Comparison of ENCODE assay signal across 8 mouse cellular contexts in the genomic region with DNA sequence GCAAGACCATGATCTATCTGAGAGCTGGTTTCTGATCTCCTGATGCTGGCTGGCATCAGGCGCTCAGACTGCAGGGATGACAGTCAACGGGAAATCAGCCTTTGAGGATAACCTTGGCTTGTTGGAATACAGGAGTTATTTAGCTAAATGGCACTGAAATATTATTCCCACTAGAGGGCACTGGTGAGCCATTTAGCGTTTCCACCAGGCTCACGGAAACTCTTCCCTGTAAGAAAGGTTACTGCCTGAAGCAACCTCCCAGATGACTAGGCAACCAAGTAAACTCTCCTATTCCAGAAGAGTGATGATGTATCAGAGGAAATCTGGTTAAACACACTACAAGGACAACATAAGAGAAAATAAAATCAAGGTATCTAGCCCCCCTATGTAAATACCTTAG. TPM values are rescaled to one million over a fixed set of nuclear protein-coding genes. Genes with fewer than 3 reads are reported as not detected.
DNase-seq lines count a peak whose midpoint lies in the region; ATAC-seq and TF ChIP-seq lines count a peak whose summit lies in the region.

No protein-coding gene starts in this region.

- ATAC-seq in liver, embryonic 11.5 days (replicated peaks; ENCODE audit: low FRiP score) = no peak
- ATAC-seq in megakaryocyte-erythroid progenitor cell, adult 5-6 weeks (replicated peaks; ENCODE audit: low FRiP score, low TSS enrichment, poor library complexity, severe bottlenecking) = peak; percentile 77

- no peak overlapping the region for H3K4me2 ChIP-seq in liver, embryonic 11.5 days

- TF ChIP-seq CTCF in liver, adult 2 months (IDR thresholded peaks at IDR 0.05; ENCODE audit: low read depth, low read length) = peak; percentile 52

- H3K9me3 ChIP-seq in liver, embryonic 11.5 days (ENCODE audit: control insufficient read depth, low read length) = no peaks in the 10 kb centered on the region

- peak; percentile 75 for DNase-seq in liver, adult 2 months (ENCODE audit: extremely low read depth, low read depth, low spot score)
- DNase-seq in liver, embryonic 11.5 days (ENCODE audit: low spot score) = no peak
- peak; percentile 51 to 74 for DNase-seq in adrenal gland, adult 18-20 months (ENCODE audit: low spot score in 2 of 2)
- peak; percentile 87 for DNase-seq in embryo, embryonic 11 days
- peak; percentile 31 for DNase-seq in heart, postnatal 25 days (ENCODE audit: low spot score)
- peak; percentile 34 to 56 for DNase-seq in layer of hippocampus, postnatal 25 days (ENCODE audit: extremely low spot score in 1 of 2, low spot score in 1 of 2)
- DNase-seq in spleen, postnatal 4 days (ENCODE audit: low spot score in 2 of 2) = peak; percentile 67 to 81

- H3K27me3 ChIP-seq in liver, adult 2 months (ENCODE audit: control insufficient read depth, insufficient read depth, low read length) = no peaks in the 10 kb centered on the region
- no peaks in the 10 kb centered on the region for H3K27me3 ChIP-seq in liver, embryonic 11.5 days (replicated peaks; ENCODE audit: control insufficient read depth, insufficient read depth, low read length)

- H3K79me2 ChIP-seq in liver, adult 2 months (ENCODE audit: control insufficient read depth, insufficient read depth, low read length) = no peaks in the 10 kb centered on the region

- peaks cover 16% of the 10 kb centered on the region for H3K4me1 ChIP-seq in liver, adult 2 months (ENCODE audit: control insufficient read depth, insufficient read depth, low read length)
- peaks cover 2% of the 10 kb centered on the region for H3K4me1 ChIP-seq in liver, embryonic 11.5 days (replicated peaks; ENCODE audit: control insufficient read depth, insufficient read depth, low read length)

- no peaks in the 10 kb centered on the region for H3K36me3 ChIP-seq in liver, adult 2 months (ENCODE audit: control insufficient read depth, insufficient read depth, low read length)
- H3K36me3 ChIP-seq in liver, embryonic 11.5 days (ENCODE audit: control insufficient read depth, insufficient read depth, low read length) = no peaks in the 10 kb centered on the region

- TF ChIP-seq POLR2A in liver, adult 2 months (IDR thresholded peaks at IDR 0.05; ENCODE audit: extremely low read depth, insufficient read depth, low read length) = no peak

- no peak overlapping the region for H3K27ac ChIP-seq in liver, adult 2 months (replicated peaks; ENCODE audit: insufficient read depth, low read depth, low read length)
- H3K27ac ChIP-seq in liver, embryonic 11.5 days (ENCODE audit: low read depth, low read length) = no peak overlapping the region

- H3K9ac ChIP-seq in liver, adult 2 months (ENCODE audit: low read depth, low read length) = no peak overlapping the region
- no peak overlapping the region for H3K9ac ChIP-seq in liver, embryonic 11.5 days (ENCODE audit: low read depth, low read length)

- intact Hi-C loops in heart, postnatal 25 days (cut with DNase I) = loop anchor here (1.0 to 10.0 kb wide), 5 partner anchors 37 to 302 kb away; partner anchors contain the start of gene Spocd1

- no peak overlapping the region for H3K4me3 ChIP-seq in liver, adult 2 months (ENCODE audit: insufficient read depth, low read depth, low read length)
- no peak overlapping the region for H3K4me3 ChIP-seq in liver, embryonic 11.5 days (ENCODE audit: low read depth, low read length)

- WGBS in liver, adult 2 months = 3% methylated on average over 4 of the region's 4 CpGs
- 2% methylated on average over 4 of the region's 4 CpGs for WGBS in liver, embryonic 11.5 days

RNA-seq across cellular contexts. Expression of gene Ptp4a2, which starts 25.8 kb away (rescaled TPM):
- 58.4 and 63.4 TPM in 2 replicates for total RNA-seq in liver, adult 2 months (2014; rRNA removed)
- polyA plus RNA-seq in liver, adult 2 months (2012; rRNA removed) = 41.1 and 49.5 TPM in 2 replicates
- 279 and 298 TPM in 2 replicates for polyA plus RNA-seq in liver, embryonic 11.5 days (2014; fragmentation: Nextera tagmentation; extraction: Ambion mirVana)
- total RNA-seq in adrenal gland, adult 18-20 months (2021) = 100 to 1,000 TPM; 291 to 386 TPM
- 100 to 1,000 TPM; 192 to 205 TPM for total RNA-seq in heart, postnatal 25 days (2021)
- 100 to 1,000 TPM; 132 to 145 TPM for total RNA-seq in layer of hippocampus, postnatal 25 days (2021)
- 168 and 313 TPM in 2 replicates for total RNA-seq in megakaryocyte-erythroid progenitor cell, adult 5-6 weeks (2014; fragmentation: Nextera tagmentation)
- 419 and 540 TPM in 2 replicates for total RNA-seq in megakaryocyte-erythroid progenitor cell, adult 5-6 weeks (2017)

RNA-seq across cellular contexts. Expression of gene Khdrbs1, which starts 43.1 kb away (rescaled TPM):
- 12.2 and 12.3 TPM in 2 replicates for total RNA-seq in liver, adult 2 months (2014; rRNA removed)
- 6.9 and 7.9 TPM in 2 replicates for polyA plus RNA-seq in liver, adult 2 months (2012; rRNA removed)
- 78.4 and 83.3 TPM in 2 replicates for polyA plus RNA-seq in liver, embryonic 11.5 days (2014; fragmentation: Nextera tagmentation; extraction: Ambion mirVana)
- total RNA-seq in adrenal gland, adult 18-20 months (2021) = 10 to 100 TPM; 53.5 to 72.4 TPM
- 10 to 100 TPM; 38.0 to 46.9 TPM for total RNA-seq in heart, postnatal 25 days (2021)
- 10 to 100 TPM; 90.0 to 91.4 TPM for total RNA-seq in layer of hippocampus, postnatal 25 days (2021)
- 99.6 and 107 TPM in 2 replicates for total RNA-seq in megakaryocyte-erythroid progenitor cell, adult 5-6 weeks (2014; fragmentation: Nextera tagmentation)
- 103 and 112 TPM in 2 replicates for total RNA-seq in megakaryocyte-erythroid progenitor cell, adult 5-6 weeks (2017)
